Mouse (Mus musculus) stomach, embryonic 16.5 days (tissue): ENCODE data around the gene Grm2. TPM values are rescaled to one million over a fixed set of nuclear protein-coding genes. Genes with fewer than 3 reads are reported as not detected.
"Not testable (repeated sequence)": the region's sequence is repeated elsewhere in the genome, so short reads cannot be mapped to it uniquely, and the experiment has no call there.

Experiments
- ATAC-seq: fragments of 200-750 bp; cut with Nextera tagmentation; 2 replicates; pipeline ENCODE4 v1.8.0; 2017; ENCODE audit warnings: moderate number of reproducible peaks, moderate TSS enrichment; ENCODE audit not compliant: insufficient read depth, low FRiP score
- H3K27ac ChIP-seq: fragments of 300-500 bp; sonication (generic); 2 replicates; pipeline ENCODE4 v1.5.1; 2014; ENCODE audit warnings: low read length
- H3K27me3 ChIP-seq: fragments of 300-500 bp; sonication (generic); 2 replicates; pipeline ENCODE4 v1.6.1; 2014; ENCODE audit warnings: low read length, control low read depth, mixed read lengths; ENCODE audit not compliant: control insufficient read depth, insufficient read depth
- H3K36me3 ChIP-seq: fragments of 300-500 bp; sonication (generic); 2 replicates; pipeline ENCODE4 v1.6.1; 2014; ENCODE audit warnings: low read length; ENCODE audit not compliant: control insufficient read depth, insufficient read depth
- H3K4me1 ChIP-seq: fragments of 300-500 bp; sonication (generic); 2 replicates; pipeline ENCODE4 v1.6.1; 2014; ENCODE audit warnings: low read length, control low read depth, mixed read lengths; ENCODE audit not compliant: control insufficient read depth, insufficient read depth
- H3K4me2 ChIP-seq: fragments of 300-500 bp; sonication (generic); 2 replicates; pipeline ENCODE4 v1.6.1; 2014; ENCODE audit warnings: low read depth, low read length, mixed read lengths
- H3K4me3 ChIP-seq: fragments of 300-500 bp; sonication (generic); replicated peaks from 2 replicates; pipeline ENCODE4 v1.5.1; 2014; ENCODE audit warnings: mild to moderate bottlenecking, low read length
- H3K9ac ChIP-seq: fragments of 300-500 bp; sonication (generic); 2 replicates; pipeline ENCODE4 v1.6.1; 2014; ENCODE audit warnings: low read length
- H3K9me3 ChIP-seq: fragments of 300-500 bp; sonication (generic); replicated peaks from 2 replicates; pipeline ENCODE4 v1.6.1; 2016; ENCODE audit warnings: low read length, control low read depth; ENCODE audit not compliant: control insufficient read depth
- WGBS: fragments of 180-500 bp; shearing (Covaris S2); extraction: QIAGEN DNeasy Blood & Tissue Kit; methylation state at CpG from one replicate; pipeline ENCODE4 v1.1.7; 2014; 5-methylcytosine and 5-hydroxymethylcytosine counted together
- polyA plus RNA-seq: library from polyadenylated mRNA; unstranded; fragments of >200 nt; fragmentation: Nextera tagmentation; extraction: Ambion mirVana; gene quantifications from 2 replicates; pipeline ENCODE4 v1.2.1, GENCODE M21; 2015

Gene Grm2
- polyA plus RNA-seq, 1 experiment from 2014 or later = 0.08 TPM

DNA sequence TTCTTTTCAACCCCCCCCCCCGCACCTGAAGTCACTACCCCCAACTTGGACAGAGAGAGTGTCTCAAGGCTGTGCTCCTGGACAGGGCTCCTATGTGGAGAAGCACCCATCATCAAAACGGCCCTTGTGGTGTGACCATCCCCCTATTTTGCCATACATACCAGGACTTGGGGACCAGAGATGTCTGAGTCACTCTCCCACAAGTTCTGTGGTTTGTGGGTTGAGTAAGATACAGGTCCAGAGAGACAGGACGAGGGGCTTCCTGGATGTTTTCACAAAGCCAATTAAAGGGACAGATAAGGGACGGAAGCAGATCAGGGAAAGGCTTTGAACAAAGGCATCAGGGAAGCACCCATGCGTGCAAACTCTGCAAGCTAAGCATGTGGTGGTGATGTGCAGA, 14.5 kb downstream of the Grm2 start:
- no peaks in the 10 kb centered on the region for H3K27me3 ChIP-seq
- H3K4me2 ChIP-seq = no peak overlapping the region
- H3K9ac ChIP-seq = no peak overlapping the region
- H3K36me3 ChIP-seq = no peaks in the 10 kb centered on the region
- H3K4me3 ChIP-seq = no peak overlapping the region
- no peak overlapping the region for H3K27ac ChIP-seq
- no peaks in the 10 kb centered on the region for H3K9me3 ChIP-seq
- no peak for ATAC-seq
- WGBS = 63% methylated on average over 5 of the region's 5 CpGs
- H3K4me1 ChIP-seq = no peaks in the 10 kb centered on the region

DNA sequence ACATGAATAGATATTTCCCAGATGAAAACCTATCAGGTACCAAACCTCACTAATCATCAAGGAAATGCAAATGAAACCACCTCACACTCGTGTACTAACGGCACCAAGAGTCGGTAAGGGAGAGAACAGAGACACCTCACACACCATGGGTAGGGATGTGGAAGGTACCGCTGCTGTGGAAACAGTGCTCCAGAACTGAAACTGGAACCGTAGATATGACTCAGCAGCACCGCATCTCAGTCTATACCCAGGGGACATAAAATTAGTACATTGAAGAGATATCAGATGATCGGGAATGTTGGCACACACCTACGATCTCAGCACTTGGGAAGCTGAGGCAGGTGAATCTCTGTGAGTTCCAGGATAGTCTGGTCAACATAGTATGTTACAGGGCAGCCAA, 17.7 kb downstream of the Grm2 start:
- H3K27me3 ChIP-seq = no peaks in the 10 kb centered on the region
- H3K36me3 ChIP-seq = no peaks in the 10 kb centered on the region
- no peaks in the 10 kb centered on the region for H3K9me3 ChIP-seq
- no peak overlapping the region for H3K27ac ChIP-seq
- ATAC-seq = no peak
- H3K9ac ChIP-seq = no peak overlapping the region
- H3K4me3 ChIP-seq = no peak overlapping the region
- H3K4me2 ChIP-seq = no peak overlapping the region
- WGBS = 93% methylated on average over 8 of the region's 8 CpGs
- H3K4me1 ChIP-seq = no peaks in the 10 kb centered on the region

GRCm38 (mm10) chr9:106632185-106632584, 23.7 kb downstream of the Grm2 start:
- H3K9me3 ChIP-seq = no peaks in the 10 kb centered on the region
- H3K27ac ChIP-seq = no peak overlapping the region
- H3K9ac ChIP-seq = no peak overlapping the region
- H3K36me3 ChIP-seq = no peaks in the 10 kb centered on the region
- H3K4me1 ChIP-seq = no peaks in the 10 kb centered on the region
- WGBS = 54% methylated on average over 5 of the region's 5 CpGs
- no peak overlapping the region for H3K4me3 ChIP-seq
- H3K27me3 ChIP-seq = no peaks in the 10 kb centered on the region
- no peak overlapping the region for H3K4me2 ChIP-seq
- ATAC-seq = no peak

DNA sequence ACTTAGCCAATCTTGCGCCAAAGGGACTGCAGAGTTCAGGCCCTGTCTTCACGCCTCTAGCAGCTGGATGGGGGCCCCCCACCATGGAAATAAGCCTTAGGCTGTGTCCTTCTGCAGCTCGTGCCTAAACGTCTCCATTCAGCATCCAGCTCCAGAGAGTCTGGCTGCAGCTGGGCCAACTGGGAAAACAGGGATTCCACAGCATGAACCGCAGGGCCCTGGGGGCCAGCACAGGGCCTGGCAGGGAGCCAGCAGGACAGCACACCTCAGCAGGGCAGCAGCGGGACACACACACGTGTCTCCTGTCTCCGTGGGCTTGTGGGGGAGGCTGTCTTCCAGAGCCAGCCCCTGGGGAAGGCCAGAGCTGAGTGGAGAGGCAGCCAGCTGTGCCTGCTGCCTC, 28.1 kb downstream of the Grm2 start:
- H3K27ac ChIP-seq, H3K4me3 ChIP-seq, H3K4me2 ChIP-seq, ATAC-seq, H3K9ac ChIP-seq, H3K4me1 ChIP-seq, H3K36me3 ChIP-seq, H3K9me3 ChIP-seq, H3K27me3 ChIP-seq: not testable (repeated sequence)
- 17% methylated on average over 8 of the region's 8 CpGs for WGBS

DNA sequence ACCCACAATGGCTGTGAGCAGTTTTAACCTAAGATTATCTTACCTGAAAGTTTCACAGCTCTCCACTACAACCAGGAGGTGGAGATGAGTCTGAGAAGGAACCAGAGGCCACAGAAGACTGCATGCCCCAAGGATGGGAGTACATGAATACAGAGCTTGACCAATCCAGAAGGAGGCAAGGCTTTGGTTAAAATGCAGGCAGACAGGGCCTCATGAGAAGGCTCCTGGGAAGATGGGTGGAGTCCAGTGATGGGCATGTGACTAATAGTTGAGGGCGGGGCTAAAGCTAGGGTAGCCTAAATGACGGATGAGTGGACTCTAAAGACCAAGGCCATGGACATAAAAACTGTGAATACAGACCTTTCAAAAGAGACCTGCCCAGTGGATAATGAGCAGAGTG, 29.6 kb downstream of the Grm2 start, which contains the start of gene Iqcf6:
TSS of gene Iqcf6 (plus strand) at position 301 of the 400 bp plus-strand sequence.
- ATAC-seq = no peak
- Histone ChIP-seq H3K9me3 (no peaks in the 10 kb centered on the region), H3K27me3 (no peaks in the 10 kb centered on the region), H3K4me2 (no peak within 1 kb of the TSS), H3K9ac (no peak within 1 kb of the TSS), H3K4me1 (no peaks in the 10 kb centered on the region), H3K4me3 (no peak within 1 kb of the TSS), H3K27ac (no peak within 1 kb of the TSS), H3K36me3 (no peaks in the 10 kb centered on the region)
- WGBS = 70% methylated on average over 2 of the region's 2 CpGs

GRCm38 (mm10) chr9:106617496-106617895, 38.4 kb downstream of the Grm2 start:
- Histone ChIP-seq H3K9me3 (no peaks in the 10 kb centered on the region), H3K36me3 (no peaks in the 10 kb centered on the region), H3K4me1 (no peaks in the 10 kb centered on the region), H3K27ac (no peak overlapping the region), H3K4me2 (no peak overlapping the region), H3K4me3 (no peak overlapping the region), H3K27me3 (no peaks in the 10 kb centered on the region), H3K9ac (no peak overlapping the region)
- whole genome bisulfite sequencing = 81% methylated on average over 3 of the region's 3 CpGs
- no peak for ATAC-seq

DNA sequence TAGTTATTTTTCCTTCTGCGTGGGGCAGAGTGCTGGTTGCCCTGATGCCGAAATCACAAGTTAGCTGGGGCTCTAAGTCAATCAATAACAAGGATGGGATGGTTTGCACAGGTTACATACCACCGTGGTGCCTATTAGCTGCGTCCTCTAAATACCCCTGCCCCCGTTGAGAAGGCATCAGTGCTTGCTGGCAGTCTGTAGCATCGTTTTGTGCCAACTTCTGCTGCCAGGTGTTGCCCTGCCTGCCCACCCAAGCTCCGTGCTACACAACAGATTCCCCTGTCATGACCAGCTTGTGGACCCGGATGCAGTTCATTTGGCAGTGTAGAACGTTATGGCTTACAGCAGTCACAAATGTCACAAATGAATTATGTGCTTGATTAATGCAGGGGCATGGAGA, 39.6 kb downstream of the Grm2 start:
- Histone ChIP-seq H3K4me2 (no peak overlapping the region), H3K9me3 (no peaks in the 10 kb centered on the region), H3K4me3 (no peak overlapping the region), H3K27me3 (no peaks in the 10 kb centered on the region), H3K4me1 (no peaks in the 10 kb centered on the region), H3K36me3 (no peaks in the 10 kb centered on the region), H3K27ac (no peak overlapping the region), H3K9ac (no peak overlapping the region)
- no peak for ATAC-seq
- 70% methylated on average over 9 of the region's 9 CpGs for WGBS

- H3K36me3 ChIP-seq = no peaks in the 10 kb centered on the region
- H3K4me1 ChIP-seq = no peaks in the 10 kb centered on the region
- no peak for ATAC-seq
- no peaks in the 10 kb centered on the region for H3K9me3 ChIP-seq
- no peaks in the 10 kb centered on the region for H3K27me3 ChIP-seq
- no peak overlapping the region for H3K9ac ChIP-seq
- no peak overlapping the region for H3K27ac ChIP-seq
- WGBS = 16% methylated on average over 3 of the region's 3 CpGs
- no peak overlapping the region for H3K4me2 ChIP-seq
- no peak overlapping the region for H3K4me3 ChIP-seq
Measured at GRCm38 (mm10) chr9:106614616-106615015, 41.3 kb downstream of the Grm2 start.

- no peak for ATAC-seq
- 64% methylated on average over 2 of the region's 2 CpGs for WGBS
Measured at GRCm38 (mm10) chr9:106613951-106614350, 41.9 kb downstream of the Grm2 start.

DNA sequence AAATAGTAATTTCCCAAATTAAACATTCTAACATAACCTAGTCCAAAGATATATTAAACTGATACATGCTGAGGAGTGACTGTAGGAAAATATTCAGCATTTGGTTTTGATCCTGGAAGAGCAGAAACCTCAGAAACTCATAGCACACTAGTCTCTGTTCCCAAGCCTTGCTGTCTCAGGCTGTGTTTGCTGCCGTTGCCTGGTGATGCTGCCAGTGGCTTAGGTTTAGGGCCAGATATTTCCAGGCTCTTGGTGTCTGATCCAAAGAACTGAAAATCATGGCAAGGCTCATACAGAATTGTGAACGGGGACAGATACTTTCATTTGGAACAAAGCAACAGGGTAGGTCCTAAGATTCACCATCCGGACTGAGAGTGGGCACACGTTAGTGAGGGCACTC, 45.2 kb downstream of the Grm2 start:
- 80% methylated on average over 4 of the region's 4 CpGs for WGBS
- H3K4me2 ChIP-seq = no peak overlapping the region

More at GRCm38 (mm10) chr9:106613951-106614350, 41.9 kb downstream of the Grm2 start:
- H3K36me3 ChIP-seq = no peaks in the 10 kb centered on the region
- H3K4me1 ChIP-seq = no peaks in the 10 kb centered on the region
- no peak overlapping the region for H3K4me3 ChIP-seq
- H3K27me3 ChIP-seq = no peaks in the 10 kb centered on the region
- no peak overlapping the region for H3K9ac ChIP-seq
- H3K27ac ChIP-seq = no peak overlapping the region
- no peak overlapping the region for H3K4me2 ChIP-seq
- H3K9me3 ChIP-seq = no peaks in the 10 kb centered on the region

More for the DNA sequence above, 45.2 kb downstream of the Grm2 start:
- H3K4me1 ChIP-seq = no peaks in the 10 kb centered on the region
- H3K27me3 ChIP-seq = no peaks in the 10 kb centered on the region
- no peak overlapping the region for H3K4me3 ChIP-seq
- no peak overlapping the region for H3K9ac ChIP-seq
- H3K27ac ChIP-seq = no peak overlapping the region
- H3K36me3 ChIP-seq = no peaks in the 10 kb centered on the region
- ATAC-seq = no peak
- no peaks in the 10 kb centered on the region for H3K9me3 ChIP-seq
